Mouse (Mus musculus) hindbrain, embryonic 10.5 days (tissue): Measurements from ENCODE around the gene Poldip2. TPM values are rescaled to one million over a fixed set of nuclear protein-coding genes. Genes with fewer than 3 reads are reported as not detected.

Experiments used
- DNase-seq: peaks from one replicate; pipeline ENCODE4 v3.0.0-alpha.2; 2017; ENCODE audit warnings: low spot score
- H3K27ac ChIP-seq: fragments of 300-500 bp; sonication (generic); 2 replicates; pipeline ENCODE4 v1.5.1; 2016; ENCODE audit warnings: mild to moderate bottlenecking, moderate library complexity
- H3K27me3 ChIP-seq: fragments of 300-500 bp; sonication (generic); 2 replicates; pipeline ENCODE4 v1.6.1; 2016; ENCODE audit warnings: mild to moderate bottlenecking; ENCODE audit not compliant: poor library complexity, insufficient read depth, severe bottlenecking
- H3K36me3 ChIP-seq: fragments of 300-500 bp; sonication (generic); 2 replicates; pipeline ENCODE4 v1.6.1; 2016; ENCODE audit warnings: mild to moderate bottlenecking, moderate library complexity
- H3K4me1 ChIP-seq: fragments of 300-500 bp; sonication (generic); replicated peaks from 2 replicates; pipeline ENCODE4 v1.6.1; 2016; ENCODE audit warnings: mild to moderate bottlenecking
- H3K4me3 ChIP-seq: fragments of 300-500 bp; sonication (generic); 2 replicates; pipeline ENCODE4 v1.5.1; 2016; ENCODE audit warnings: mild to moderate bottlenecking, moderate library complexity
- H3K9me3 ChIP-seq: fragments of 300-500 bp; sonication (generic); 2 replicates; pipeline ENCODE4 v1.6.1; 2016; ENCODE audit warnings: mild to moderate bottlenecking, moderate library complexity
- WGBS: fragments of 180-500 bp; shearing (Covaris S2); methylation state at CpG from one replicate; pipeline ENCODE4 v1.1.7; 2016; 5-methylcytosine and 5-hydroxymethylcytosine counted together
- polyA plus RNA-seq: library from polyadenylated mRNA; unstranded; fragments of >200 nt; fragmentation: Nextera tagmentation; extraction: Ambion mirVana; gene quantifications from 2 replicates; pipeline ENCODE4 v1.2.1, GENCODE M21; 2016

Poldip2 gene
- polyA plus RNA-seq: 135 and 152 TPM in 2 replicates

GRCm38 (mm10) chr11:78512025-78512957 is at the start of gene Poldip2, which contains the start of gene Tmem199:
Poldip2 (plus strand) TSS chr11:78512193.
Tmem199 (minus strand) TSS chr11:78512172.
- Histone ChIP-seq H3K9me3 (no peaks in the 10 kb centered on the region), H3K27ac (peak within 1 kb of the TSS; percentile 97), H3K4me1 (peaks cover 26% of the 10 kb centered on the region), H3K27me3 (no peaks in the 10 kb centered on the region), H3K4me3 (peak within 1 kb of the TSS; percentile 88), H3K36me3 (peaks cover 61% of the 10 kb centered on the region)
- under 1% methylated on average over 67 of the region's 67 CpGs for whole genome bisulfite sequencing
- DNase-seq: peak; percentile 96

GRCm38 (mm10) chr11:78462669-78463068 is 49.3 kb upstream of the Poldip2 start:
- H3K27me3 ChIP-seq: no peaks in the 10 kb centered on the region
- H3K4me3 ChIP-seq: no peak overlapping the region
- H3K9me3 ChIP-seq: peaks cover 5% of the 10 kb centered on the region; the same call in 1 of the 2 replicates
- DNase-seq: no peak
- H3K4me1 ChIP-seq: peaks cover 32% of the 10 kb centered on the region
- H3K36me3 ChIP-seq: no peaks in the 10 kb centered on the region
- WGBS: 79% methylated on average over 5 of the region's 5 CpGs
- H3K27ac ChIP-seq: no peak overlapping the region

DNA sequence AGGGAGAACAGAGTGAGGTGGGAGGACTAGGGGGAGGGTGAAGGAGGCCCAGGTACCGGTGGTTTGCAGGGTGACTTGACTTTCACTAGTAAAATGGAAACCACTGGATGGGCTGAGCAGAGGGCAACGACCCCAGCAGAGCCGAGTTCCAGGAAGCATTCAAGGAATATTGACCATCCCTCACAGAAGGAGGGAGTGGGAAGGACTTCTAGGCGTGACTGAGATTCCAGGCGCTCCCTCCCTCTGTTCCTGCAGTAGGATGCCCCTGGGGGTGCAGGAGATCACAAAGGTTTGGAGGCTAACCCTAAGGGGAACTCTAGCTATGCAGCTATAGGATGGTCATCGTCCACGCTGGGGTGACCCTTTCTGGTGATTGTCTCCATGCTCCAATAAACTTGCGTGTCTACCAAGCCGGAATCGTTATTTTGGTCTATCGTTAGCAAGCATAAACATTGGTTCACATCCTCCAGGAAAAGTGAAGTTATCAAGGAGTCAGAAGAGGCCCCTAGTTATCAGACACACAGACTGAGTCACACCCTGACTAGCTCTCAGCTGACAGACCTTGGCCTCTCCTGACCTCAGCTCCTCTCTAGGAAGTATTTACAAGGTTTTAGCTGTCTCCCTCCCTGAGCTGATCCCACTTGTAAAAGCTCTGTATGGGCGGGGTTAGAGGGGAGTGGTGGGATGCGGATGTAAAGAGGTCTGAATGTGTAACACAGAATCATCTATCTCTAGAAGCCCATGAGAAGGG is 48.5 kb upstream of the Poldip2 start:
- H3K4me1 ChIP-seq: peaks cover 32% of the 10 kb centered on the region
- no peak for DNase-seq
- H3K27ac ChIP-seq: no peak overlapping the region
- H3K9me3 ChIP-seq: peaks cover 5% of the 10 kb centered on the region; the same call in 1 of the 2 replicates
- no peak overlapping the region for H3K4me3 ChIP-seq
- no peaks in the 10 kb centered on the region for H3K27me3 ChIP-seq
- H3K36me3 ChIP-seq: no peaks in the 10 kb centered on the region
- 69% methylated on average over 13 of the region's 13 CpGs for WGBS

GRCm38 (mm10) chr11:78465116-78465515 is 46.9 kb upstream of the Poldip2 start:
- WGBS: 43% methylated on average over 9 of the region's 9 CpGs
- H3K27ac ChIP-seq: peak overlapping the region; percentile 98

DNA sequence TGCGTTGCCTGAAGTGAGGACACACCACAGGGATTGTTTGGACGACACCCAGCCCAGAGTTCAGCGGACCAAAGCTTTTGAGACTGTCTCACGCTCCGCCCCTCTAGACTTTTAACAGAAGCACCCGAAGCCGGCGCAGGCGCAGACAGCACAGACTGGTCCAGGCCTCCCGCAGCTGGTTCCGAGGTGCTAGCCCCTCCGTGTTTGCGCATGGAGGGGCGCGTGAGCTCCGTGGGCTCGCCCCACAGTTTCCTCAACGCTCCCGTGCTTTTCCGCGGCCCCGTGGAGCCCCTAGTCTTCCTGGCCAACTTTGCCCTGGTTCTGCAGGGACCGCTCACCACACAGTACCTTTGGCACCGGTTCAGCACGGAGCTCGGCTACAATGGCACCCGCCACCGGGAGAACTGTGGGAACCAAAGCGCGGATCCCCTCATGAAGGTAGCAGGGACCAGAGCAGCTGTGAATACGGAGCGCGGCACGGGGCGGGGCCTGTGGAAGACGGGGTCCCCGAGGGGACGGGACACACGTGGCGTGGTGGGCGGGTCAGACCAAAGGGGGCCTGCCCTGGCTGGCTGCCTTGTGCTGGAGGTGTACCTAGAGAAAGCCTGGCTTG is 46.3 kb upstream of the Poldip2 start, which contains the start of gene Slc46a1:
Gene Slc46a1, plus strand, starts transcription at position 130 of the 613 bp plus-strand sequence.
- no peaks in the 10 kb centered on the region for H3K27me3 ChIP-seq
- H3K27ac ChIP-seq: peak within 1 kb of the TSS; percentile 98
- no peaks in the 10 kb centered on the region for H3K36me3 ChIP-seq
- peak; percentile 85 for DNase-seq
- under 1% methylated on average over 41 of the region's 41 CpGs for WGBS
- H3K9me3 ChIP-seq: peaks cover 5% of the 10 kb centered on the region; the same call in 1 of the 2 replicates
- H3K4me1 ChIP-seq: peaks cover 32% of the 10 kb centered on the region
- H3K4me3 ChIP-seq: peak within 1 kb of the TSS; percentile 88

More at GRCm38 (mm10) chr11:78465116-78465515, 46.9 kb upstream of the Poldip2 start:
- peak overlapping the region; percentile 88 for H3K4me3 ChIP-seq
- H3K27me3 ChIP-seq: no peaks in the 10 kb centered on the region
- H3K36me3 ChIP-seq: no peaks in the 10 kb centered on the region
- H3K4me1 ChIP-seq: peaks cover 32% of the 10 kb centered on the region
- H3K9me3 ChIP-seq: peaks cover 5% of the 10 kb centered on the region; the same call in 1 of the 2 replicates
- DNase-seq: no peak

DNA sequence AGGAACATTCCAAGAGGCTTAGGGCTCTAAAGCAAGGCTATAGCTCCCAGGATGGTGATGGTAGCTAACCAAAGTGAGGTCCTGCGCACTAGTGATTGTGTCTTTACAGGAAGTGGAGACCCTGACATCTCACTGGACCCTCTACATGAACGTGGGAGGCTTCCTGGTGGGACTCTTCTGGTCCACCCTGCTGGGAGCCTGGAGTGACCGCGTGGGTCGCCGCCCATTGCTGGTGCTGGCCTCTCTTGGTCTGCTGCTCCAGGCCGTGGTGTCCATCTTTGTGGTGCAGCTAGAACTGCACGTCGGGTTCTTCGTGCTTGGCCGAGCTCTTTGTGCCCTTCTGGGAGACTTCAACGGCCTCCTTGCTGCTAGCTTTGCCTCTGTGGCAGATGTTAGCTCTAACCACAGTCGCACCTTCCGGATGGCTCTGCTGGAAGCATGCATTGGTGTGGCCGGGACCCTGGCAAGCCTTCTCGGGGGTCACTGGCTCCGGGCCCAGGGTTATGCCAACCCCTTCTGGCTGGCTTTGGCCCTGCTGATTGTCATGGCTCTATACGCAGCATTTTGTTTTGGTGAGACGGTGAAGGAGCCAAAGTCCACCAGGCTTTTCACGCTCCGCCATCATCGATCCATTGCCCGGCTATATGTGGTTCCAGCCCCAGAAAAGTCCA is 45.6 kb upstream of the Poldip2 start:
- Histone ChIP-seq H3K4me1 (peaks cover 32% of the 10 kb centered on the region), H3K27me3 (no peaks in the 10 kb centered on the region), H3K4me3 (peak overlapping the region; percentile 88), H3K27ac (peak overlapping the region; percentile 98), H3K9me3 (peaks cover 5% of the 10 kb centered on the region; the same call in 1 of the 2 replicates), H3K36me3 (peaks cover 6% of the 10 kb centered on the region)
- DNase-seq: no peak
- 58% methylated on average over 23 of the region's 23 CpGs for WGBS

DNA sequence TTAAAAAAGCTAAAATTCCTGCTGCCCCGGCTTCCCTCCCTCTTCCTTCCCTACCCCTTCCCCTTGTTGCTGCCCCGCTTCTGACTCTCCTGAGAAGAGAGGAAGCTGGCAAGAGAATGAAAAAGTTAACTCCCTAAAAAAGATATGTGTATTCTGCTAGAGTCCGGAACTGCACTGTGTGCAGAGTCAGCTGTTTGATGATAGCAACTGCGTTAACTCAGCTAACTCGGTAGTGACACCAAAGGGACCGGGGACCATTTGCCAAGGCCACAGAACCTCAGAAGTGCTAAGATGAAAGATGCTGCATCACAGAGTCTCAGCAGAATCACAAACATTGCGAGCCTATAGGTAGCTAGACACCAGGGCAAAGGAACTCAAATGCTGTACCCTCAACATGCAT is 44.5 kb upstream of the Poldip2 start:
- peaks cover 14% of the 10 kb centered on the region for H3K36me3 ChIP-seq
- no peaks in the 10 kb centered on the region for H3K9me3 ChIP-seq
- WGBS: 88% methylated on average over 7 of the region's 7 CpGs
- H3K4me1 ChIP-seq: peaks cover 32% of the 10 kb centered on the region
- no peaks in the 10 kb centered on the region for H3K27me3 ChIP-seq
- DNase-seq: no peak
- no peak overlapping the region for H3K4me3 ChIP-seq
- no peak overlapping the region for H3K27ac ChIP-seq

- H3K9me3 ChIP-seq: no peaks in the 10 kb centered on the region
- H3K4me3 ChIP-seq: no peak overlapping the region
- peaks cover 14% of the 10 kb centered on the region for H3K36me3 ChIP-seq
- no peak overlapping the region for H3K27ac ChIP-seq
- no peak for DNase-seq
- WGBS: 65% methylated on average over 3 of the region's 3 CpGs
- H3K4me1 ChIP-seq: peaks cover 30% of the 10 kb centered on the region
- no peaks in the 10 kb centered on the region for H3K27me3 ChIP-seq
Measured at GRCm38 (mm10) chr11:78467932-78468331, 44.1 kb upstream of the Poldip2 start.

GRCm38 (mm10) chr11:78471326-78472103 is 40.5 kb upstream of the Poldip2 start:
- Histone ChIP-seq H3K4me3 (no peak overlapping the region), H3K9me3 (no peaks in the 10 kb centered on the region), H3K27ac (no peak overlapping the region), H3K27me3 (no peaks in the 10 kb centered on the region), H3K36me3 (peaks cover 17% of the 10 kb centered on the region), H3K4me1 (peaks cover 6% of the 10 kb centered on the region)
- 90% methylated on average over 10 of the region's 10 CpGs for WGBS
- DNase-seq: no peak

DNA sequence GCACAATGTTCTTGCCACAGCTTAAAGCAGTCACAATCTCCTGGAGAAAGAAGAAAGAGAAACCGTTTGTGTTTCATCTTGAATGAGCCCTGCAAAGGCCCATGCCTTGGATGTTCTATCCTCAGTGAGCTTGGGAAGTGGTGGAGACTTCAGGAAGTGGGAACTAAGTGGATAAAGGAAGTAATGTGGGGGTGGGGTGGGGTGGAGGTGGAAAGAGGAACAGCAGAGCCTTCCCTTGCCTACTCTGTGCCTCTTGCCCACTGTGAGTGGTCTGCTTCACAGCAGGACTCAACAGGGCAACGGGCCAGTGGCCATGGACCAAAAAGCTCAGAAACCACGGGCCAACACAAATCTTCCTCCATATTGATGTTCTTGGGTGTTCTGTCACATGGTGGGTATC is 36.7 kb upstream of the Poldip2 start:
- H3K27ac ChIP-seq: no peak overlapping the region
- H3K36me3 ChIP-seq: peaks cover 22% of the 10 kb centered on the region
- H3K9me3 ChIP-seq: no peaks in the 10 kb centered on the region
- no peaks in the 10 kb centered on the region for H3K4me1 ChIP-seq
- H3K4me3 ChIP-seq: no peak overlapping the region
- DNase-seq: no peak
- no peaks in the 10 kb centered on the region for H3K27me3 ChIP-seq
- 82% methylated on average over 3 of the region's 3 CpGs for WGBS

- Histone ChIP-seq H3K4me3 (no peak overlapping the region), H3K27ac (no peak overlapping the region), H3K27me3 (peaks cover 47% of the 10 kb centered on the region), H3K9me3 (no peaks in the 10 kb centered on the region), H3K36me3 (peaks cover 33% of the 10 kb centered on the region; the same call in 1 of the 2 replicates), H3K4me1 (peaks cover 5% of the 10 kb centered on the region)
- WGBS: 66% methylated on average over 7 of the region's 7 CpGs
- no peak for DNase-seq
Measured at GRCm38 (mm10) chr11:78483639-78484038, 28.4 kb upstream of the Poldip2 start.
